Mouse (Mus musculus) brain, embryonic 18.5 days (tissue): Measurements from ENCODE around the gene Gdf11.

Experiments
- DNase-seq: peaks from one replicate; pipeline ENCODE4 v3.0.0-alpha.2; 2012; ENCODE audit warnings: low read depth, low spot score

The Gdf11 gene

DNA sequence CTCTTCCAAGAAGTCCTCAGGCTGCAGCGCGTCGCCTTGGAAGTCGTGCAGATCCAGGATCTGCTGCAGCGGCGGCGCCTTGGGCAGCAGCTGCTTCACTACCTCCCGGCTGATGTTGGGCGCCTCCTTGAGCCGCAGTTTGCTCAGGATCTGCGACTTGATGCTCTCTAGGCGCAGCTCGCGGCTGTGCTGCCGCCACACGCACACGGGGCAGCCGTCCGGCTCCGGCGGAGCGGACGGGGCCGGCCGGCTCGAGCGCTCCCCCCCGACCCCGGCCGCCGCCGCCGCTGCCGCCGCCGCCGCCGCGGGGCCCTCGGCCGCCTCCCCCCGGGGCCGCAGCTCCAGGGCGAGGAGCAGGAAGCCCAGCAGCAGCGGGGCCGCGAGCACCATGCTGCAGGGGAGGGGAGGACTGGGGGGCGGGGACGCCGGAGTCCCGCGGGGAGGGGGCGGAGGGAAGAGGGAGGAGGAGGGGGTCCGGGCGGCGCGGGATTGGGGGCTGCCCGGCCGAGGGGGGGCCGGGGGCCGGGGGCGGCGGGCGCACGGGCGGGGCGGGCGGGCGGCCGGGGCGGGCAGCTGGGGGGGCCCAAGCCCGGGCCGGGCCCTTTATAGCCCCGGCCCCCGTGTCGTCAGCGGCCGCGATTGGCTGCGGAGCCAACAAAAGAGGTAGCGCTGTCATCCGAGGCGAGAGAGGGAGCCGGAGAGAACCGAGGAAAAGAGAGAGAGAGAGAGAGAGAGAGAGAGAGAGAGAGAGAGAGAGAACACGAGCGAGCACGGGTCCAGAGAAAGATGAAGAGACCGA lies at the start of gene Gdf11:
Gene Gdf11 (minus strand): TSS at position 423 of the 799 bp plus-strand sequence.
- DNase-seq: no peak

DNA sequence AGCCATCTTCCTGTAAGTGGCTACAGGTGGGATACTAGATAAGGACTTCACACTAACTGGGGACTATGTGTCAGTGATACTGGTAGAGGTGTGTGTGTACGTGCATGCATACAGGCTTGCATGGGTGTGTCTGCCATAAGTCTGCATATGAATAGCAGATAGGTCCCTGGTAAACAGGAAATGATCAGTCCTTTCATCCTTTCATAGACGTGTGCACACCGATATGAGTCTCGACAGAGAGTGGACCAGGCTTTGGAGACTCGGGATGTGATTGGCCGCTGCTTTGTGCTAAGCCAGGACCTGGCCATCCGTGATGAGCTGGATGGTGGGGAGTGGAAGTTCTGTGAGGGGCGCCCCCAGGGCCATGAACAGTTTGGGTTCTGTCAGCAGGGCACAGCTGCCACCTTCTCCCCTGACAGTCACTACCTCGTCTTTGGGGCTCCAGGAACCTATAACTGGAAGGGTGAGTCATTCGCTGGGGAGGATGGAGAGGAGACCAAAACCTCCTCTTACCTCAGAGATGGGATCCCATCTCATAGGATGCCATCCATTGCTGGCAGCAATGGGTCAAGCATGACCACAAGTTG lies 49.0 kb upstream of the Gdf11 start:
- no peak for DNase-seq

- DNase-seq: no peak
Measured at GRCm38 (mm10) chr10:128938974-128939373, 47.5 kb upstream of the Gdf11 start.

GRCm38 (mm10) chr10:128938457-128938856 lies 46.9 kb upstream of the Gdf11 start:
- no peak for DNase-seq

DNA sequence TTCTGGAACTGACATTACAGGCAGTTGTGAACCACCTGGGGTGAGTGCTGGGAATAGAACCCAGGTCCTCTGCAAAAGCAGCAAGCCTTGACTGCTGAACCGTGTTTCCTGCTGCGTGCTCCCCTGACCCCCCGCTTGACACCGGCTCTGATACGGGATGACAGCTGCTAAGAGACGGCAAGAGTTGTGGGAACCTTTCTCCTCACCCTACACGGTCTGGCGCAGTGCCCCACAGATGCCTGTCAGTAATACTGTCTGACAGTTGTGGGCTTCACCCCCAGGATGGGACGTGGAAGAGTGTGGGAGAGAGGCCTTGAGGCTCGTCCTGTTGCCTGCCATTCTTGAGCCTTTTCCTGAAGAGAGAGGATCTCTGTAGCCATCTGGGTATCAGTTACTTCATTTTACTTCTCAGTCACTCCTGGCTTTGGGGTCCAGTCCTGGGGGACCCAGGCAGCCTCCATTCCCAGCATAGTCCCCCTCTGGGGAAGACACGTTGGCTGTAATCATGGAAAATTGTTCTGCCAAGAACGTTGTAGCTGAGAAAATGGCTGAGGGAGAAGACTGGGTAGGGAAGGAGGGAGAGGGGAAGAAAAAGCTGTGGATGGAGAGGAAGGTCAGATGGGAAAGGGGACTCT lies 46.4 kb upstream of the Gdf11 start:
- DNase-seq: no peak

DNA sequence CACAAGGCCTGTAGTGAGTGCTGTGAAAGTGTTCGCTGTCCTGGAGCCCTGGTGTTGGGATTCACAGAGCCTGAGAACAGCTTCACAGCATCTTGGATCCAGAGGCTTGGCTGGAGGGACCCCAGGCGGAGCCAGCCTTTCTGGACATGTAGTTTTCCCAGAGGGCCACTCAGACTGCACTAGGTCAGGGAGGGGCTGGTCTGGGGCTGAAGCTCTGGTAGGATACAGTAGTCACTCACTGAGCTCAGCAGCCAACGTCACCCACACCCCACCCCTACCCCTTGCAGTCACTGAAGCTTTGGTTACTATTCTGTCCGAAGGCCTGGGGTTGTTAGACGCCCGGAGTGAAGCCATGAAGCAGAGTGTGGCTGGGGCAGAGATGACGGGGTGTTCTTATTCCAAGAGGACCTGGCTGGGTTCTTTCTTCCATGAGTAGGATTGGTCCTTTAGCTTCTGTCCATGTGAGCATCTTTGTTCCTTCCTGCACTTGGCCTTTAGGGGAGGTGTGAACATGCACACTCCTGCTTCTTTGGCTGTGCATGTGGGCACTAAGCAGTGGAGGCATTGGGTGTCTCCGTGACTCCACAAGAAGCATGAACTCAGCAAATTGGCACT lies 44.4 kb upstream of the Gdf11 start:
- no peak for DNase-seq

GRCm38 (mm10) chr10:128934997-128935787 lies 43.7 kb upstream of the Gdf11 start:
- DNase-seq: no peak

GRCm38 (mm10) chr10:128933976-128934721 lies 42.6 kb upstream of the Gdf11 start:
- DNase-seq: no peak

DNA sequence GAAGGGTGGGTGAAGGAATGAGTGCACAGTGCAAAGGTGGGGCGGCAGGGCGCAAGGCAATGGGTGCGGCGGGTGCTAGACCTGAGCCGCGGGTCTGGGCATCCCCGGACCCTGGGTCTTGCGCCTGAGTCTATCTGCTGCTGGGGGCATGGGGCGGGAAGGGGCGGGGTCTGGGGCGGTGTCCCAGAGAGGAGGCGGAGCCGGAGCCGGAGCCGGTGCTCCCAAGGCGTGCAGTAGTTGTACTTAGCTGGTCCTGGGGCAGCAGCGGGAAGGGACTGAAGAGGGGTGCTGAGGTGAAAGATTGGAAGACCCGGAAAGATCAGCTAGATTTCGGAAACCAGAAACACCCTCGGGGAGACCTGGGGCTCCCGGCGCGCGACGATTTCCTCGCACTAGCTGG lies 42.1 kb upstream of the Gdf11 start, which contains the start of gene Itga7:
Gene Itga7 (plus strand): TSS at position 245 of the 400 bp plus-strand sequence.
- DNase-seq: no peak

DNA sequence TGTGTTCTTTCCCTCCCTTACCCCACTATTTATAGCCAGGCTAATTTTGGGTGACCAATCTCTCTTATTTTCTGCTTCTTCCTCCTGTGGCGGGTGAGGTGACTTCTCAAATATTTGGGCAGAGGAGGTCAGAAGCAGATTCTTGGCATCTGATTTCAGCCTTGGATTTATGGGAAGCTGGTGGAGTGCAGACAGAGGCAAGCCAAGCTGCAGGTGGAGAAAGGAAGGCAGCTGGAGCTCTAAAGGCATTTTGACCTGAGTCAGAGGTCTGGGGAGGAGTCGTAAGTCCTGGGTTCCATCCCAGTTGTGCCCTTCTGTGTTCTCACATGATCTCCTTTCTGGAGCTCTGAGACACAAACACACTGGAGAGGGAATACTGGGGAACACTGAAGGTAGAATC lies 39.9 kb upstream of the Gdf11 start:
- DNase-seq: no peak

- no peak for DNase-seq
Measured at GRCm38 (mm10) chr10:128929638-128930378, 38.3 kb upstream of the Gdf11 start.

GRCm38 (mm10) chr10:128928356-128928755 lies 36.8 kb upstream of the Gdf11 start:
- DNase-seq: no peak

DNA sequence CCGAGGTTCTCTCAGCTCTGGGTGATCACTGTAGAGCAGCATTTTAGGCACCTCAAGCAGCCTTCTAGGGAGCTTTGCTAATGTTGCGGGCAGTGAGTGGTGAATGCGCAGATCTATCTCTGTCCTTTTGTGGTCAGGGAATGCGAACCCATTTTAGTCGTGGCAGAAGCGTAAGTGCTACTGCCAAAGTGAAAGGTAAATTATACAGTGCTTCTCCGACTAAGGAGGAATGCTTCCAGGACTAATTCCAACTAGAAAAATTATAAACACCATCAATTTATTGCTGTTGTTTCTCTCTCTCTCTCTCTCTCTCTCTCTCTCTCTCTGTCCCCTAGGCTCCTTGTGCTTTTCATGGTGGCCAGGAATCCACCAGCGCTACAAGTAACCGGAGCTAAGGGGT lies 32.4 kb upstream of the Gdf11 start, which contains the start of gene Bloc1s1:
Gene Bloc1s1 (minus strand): TSS at position 101 of the 400 bp plus-strand sequence.
- no peak for DNase-seq

GRCm38 (mm10) chr10:128923013-128923691 lies 31.6 kb upstream of the Gdf11 start:
- DNase-seq: peak; percentile 86

GRCm38 (mm10) chr10:128922822-128923012 lies 31.2 kb upstream of the Gdf11 start, which contains the start of gene Rdh5:
Rdh5 (minus strand) TSS chr10:128922888.
- DNase-seq: no peak

DNA sequence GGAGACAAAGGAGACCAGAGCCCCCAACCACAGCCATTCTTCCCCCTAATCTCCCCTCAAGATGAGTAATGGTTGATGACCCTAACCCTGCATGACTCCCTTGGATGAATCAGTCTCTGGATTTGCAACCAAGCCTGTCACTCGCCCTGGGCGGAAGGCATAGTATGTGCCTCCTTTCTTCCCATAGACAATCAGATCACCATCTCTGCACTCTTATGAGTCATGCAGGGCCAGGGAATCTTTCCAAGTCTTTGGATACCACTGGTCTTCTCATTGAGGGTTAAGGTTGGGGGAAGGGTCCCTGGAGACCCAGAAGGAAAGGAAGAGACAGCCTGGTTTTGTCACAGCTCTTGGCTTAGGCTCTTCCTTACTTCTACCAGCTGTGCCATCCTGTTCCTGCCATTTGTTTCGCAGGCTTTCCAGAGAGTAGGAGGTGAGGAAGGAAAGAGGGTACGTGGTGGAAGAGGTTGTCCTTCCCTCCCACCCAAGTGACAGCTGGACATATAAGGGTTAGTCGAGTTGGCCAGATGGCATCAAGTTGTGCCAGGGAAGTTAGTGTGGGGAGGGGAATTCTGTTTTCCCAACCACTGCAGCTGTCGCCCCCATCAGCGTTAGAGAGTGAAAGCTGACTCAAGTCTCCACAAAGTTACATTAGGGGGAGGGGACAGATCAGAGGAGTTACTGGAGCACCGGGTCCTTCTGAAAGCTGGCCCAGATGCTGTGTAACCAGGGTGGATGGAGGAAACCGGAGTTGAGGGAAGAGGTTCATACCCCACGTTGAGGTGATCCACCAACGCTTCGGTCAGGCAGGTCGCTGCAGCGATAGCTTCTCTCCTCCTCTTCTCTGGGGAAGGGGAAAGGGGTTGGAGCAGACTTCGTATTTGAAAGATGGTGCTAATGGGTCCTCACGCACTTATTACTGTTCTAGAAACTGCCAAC lies 30.6 kb upstream of the Gdf11 start:
- DNase-seq: no peak

DNA sequence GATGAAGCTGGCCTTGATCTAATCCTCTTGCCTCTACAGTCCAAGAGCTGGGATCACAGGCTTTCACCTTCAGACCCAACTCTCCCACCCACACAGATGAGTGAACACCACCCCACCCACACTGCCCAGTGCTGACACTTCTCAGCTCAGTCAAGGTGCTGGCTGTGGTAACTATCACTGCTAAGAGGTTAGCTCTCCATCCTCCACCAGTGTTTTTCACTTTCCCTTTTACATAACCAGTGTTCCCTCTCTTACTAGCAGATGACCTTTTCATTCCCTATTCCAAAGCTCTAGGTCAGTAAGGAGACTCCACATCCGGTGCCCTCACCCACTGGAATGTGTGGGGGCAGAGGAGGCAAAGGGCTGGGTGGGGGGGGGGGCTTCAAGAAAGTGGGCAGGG lies 29.7 kb upstream of the Gdf11 start:
- DNase-seq: no peak

DNA sequence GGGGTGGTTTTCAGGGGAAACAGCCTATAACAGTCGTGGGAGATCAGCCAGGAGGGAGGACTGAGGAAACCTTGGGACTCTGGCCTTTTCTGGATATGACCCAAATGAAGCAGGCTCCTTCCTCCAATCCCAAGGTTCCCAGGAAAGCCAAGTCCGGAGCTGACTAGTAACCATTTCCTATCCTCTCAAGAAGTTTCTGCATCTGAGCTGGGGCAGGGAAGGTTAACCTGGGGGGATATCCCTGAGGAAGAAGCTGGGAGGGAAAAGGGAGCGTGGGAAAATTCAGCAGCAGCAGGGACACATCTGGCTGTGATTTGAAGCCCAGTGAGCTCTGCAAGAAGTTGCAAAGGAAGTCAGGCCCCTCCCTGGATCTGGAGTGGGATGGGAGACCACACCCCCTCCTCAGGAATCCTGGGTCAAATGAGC lies 29.2 kb upstream of the Gdf11 start:
- DNase-seq: no peak

DNA sequence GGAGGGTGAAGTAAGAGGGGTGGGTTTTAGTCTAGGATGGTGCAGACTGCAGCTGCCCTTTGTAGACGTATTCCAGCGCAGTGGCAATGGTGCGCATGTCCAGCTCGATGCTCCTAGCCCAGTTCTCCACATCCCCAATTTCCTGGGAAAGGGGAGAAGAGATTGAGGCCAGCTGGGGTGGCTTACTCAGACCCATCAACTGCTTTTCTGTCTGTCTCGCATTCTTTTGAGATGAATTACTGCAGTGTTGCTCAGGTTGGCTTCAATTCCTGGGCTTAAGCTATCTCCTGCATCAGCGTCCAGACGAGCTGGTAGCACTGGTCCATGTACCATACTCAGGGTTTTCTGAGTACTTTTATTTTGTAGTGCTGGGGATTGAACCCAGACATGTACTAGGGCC lies 28.4 kb upstream of the Gdf11 start:
- DNase-seq: no peak
